Mouse (Mus musculus): ENCODE data around the gene Dcbld2. TPM values are rescaled to one million over a fixed set of nuclear protein-coding genes. Genes with fewer than 3 reads are reported as not detected.

The Dcbld2 gene
- polyA plus RNA-seq, 1 experiment: 7.8 TPM

Other genes starting within 250 kb of the Dcbld2 start
- gene St3gal6, start 115.8 kb downstream of the Dcbld2 start, polyA plus RNA-seq (2012; ENCODE audit: insufficient read depth, insufficient read length, missing spikeins): 39.7 and 40.3 TPM in 2 replicates
- gene Gm813, start 208.5 kb downstream of the Dcbld2 start, polyA plus RNA-seq (2012; ENCODE audit: insufficient read depth, insufficient read length, missing spikeins): not detected in 2 replicates
- not detected in 2 replicates for gene E330017A01Rik, start 230.3 kb downstream of the Dcbld2 start, polyA plus RNA-seq (2012; ENCODE audit: insufficient read depth, insufficient read length, missing spikeins)

Measured in brown adipose tissue, adult 24 weeks (tissue).